Mouse (Mus musculus) erythroblast, adult 5-6 weeks (primary cell): ENCODE measurements around the gene Tbc1d22a. TPM values are rescaled to one million over a fixed set of nuclear protein-coding genes. Genes with fewer than 3 reads are reported as not detected.
A peak's percentile ranks its signal among the peaks of the same experiment; 100 is the strongest.

ENCODE experiments used
- ATAC-seq: replicated peaks from 2 replicates; pipeline ENCODE4 v1.8.0; 2016; ENCODE audit warnings: moderate number of reproducible peaks, mild to moderate bottlenecking, moderate TSS enrichment, inconsistent platforms; ENCODE audit not compliant: poor library complexity, low FRiP score, severe bottlenecking
- total RNA-seq, 2 experiments: library from RNA; stranded (forward) in 1 of 2; stranded (reverse) in 1 of 2; fragments of 150-400 nt in 1 of 2; fragments of 200-764, 138-1000 nt in 1 of 2; gene quantifications; 2 replicates each; pipeline versions ENCODE4 v1.2.3 to v1.2.4; 2015 to 2017; ENCODE audit warnings: low replicate concordance in 2 of 2

The Tbc1d22a gene
- total RNA-seq, 2 experiments from 2014 or later: 3.5 to 7.8 TPM

GRCm38 (mm10) chr15:86474951-86475350 lies 260.7 kb downstream of the Tbc1d22a start:
- ATAC-seq: no peak

DNA sequence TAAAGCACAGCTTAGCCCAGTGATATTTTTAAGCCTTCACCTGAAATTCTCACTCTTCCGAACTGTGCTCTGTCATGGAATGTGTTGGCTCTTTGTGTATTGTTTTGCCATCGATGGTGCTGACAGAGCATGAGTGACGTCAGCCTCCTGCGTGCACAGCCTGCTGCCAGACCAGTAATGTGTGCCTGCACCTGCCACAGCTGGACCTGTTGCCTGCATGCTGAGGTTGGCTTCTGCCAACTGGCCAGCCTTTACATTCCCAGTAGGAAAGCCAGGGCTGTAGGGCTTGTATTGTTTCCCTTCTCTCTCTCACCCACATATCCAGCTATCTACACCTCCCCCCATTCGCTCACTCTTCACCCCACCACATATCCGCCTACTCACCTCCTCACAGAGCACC lies 262.2 kb downstream of the Tbc1d22a start:
- ATAC-seq: no peak

DNA sequence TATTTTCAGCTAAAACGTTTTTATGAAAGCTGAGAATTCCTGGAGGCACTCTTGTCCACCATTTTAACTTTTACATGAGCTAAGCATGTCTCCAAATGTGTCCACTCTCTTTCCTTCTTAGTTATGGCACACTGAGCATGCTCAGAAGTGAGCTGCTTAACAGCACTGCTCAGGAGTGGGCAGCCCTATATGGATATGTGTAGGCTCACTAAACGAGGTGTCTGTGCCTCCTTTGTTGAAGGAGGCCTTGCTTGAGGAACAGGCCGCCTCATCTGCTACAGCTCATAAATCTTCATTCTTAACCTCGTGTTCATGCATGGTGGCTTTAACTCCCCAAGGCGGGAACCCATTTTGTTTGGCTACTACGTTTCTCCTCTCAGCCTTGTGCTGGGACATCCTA lies 262.8 kb downstream of the Tbc1d22a start:
- no peak for ATAC-seq

- no peak for ATAC-seq
Observed at GRCm38 (mm10) chr15:86477471-86477992, 263.3 kb downstream of the Tbc1d22a start.

DNA sequence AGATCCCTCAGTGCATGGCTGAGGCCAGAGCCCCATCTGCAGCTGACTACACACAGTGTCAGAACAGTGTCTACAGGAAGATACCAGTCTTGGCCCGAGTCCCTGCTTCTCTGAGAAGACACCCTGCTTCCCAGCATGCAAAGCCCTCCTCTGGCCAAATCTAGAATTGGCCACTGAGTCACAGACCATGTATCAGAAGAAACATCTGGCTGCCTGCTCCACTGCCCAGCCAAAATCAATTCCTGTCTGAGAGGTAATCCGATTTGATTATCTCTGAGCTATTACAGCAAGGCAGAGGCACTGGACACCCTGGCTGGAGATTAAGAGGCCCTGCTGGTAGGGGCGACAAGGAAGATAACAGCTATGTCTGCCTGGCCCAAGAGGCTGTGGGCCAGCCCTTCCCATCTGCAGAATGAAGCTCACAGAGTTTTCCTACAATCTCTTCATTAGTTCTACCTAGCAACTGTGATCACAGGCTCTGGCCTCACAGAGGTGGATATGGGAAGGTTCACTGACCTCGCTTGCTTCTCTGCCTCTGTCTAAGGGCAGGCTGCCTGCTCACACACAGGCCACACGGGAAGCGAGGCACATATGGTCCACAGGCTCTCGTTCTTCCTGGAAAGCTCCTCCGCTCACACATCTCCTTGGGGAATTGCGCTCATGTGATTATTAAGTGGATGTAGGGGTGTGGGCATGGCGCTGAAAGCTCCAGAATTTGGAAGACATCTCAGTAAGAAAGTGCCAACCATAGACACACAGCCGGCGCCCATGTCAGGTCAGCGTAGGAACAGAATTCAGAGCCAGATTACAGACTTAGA lies 264.6 kb downstream of the Tbc1d22a start:
- ATAC-seq: no peak

- ATAC-seq: no peak
Observed at GRCm38 (mm10) chr15:86482362-86482761, 268.1 kb downstream of the Tbc1d22a start.

DNA sequence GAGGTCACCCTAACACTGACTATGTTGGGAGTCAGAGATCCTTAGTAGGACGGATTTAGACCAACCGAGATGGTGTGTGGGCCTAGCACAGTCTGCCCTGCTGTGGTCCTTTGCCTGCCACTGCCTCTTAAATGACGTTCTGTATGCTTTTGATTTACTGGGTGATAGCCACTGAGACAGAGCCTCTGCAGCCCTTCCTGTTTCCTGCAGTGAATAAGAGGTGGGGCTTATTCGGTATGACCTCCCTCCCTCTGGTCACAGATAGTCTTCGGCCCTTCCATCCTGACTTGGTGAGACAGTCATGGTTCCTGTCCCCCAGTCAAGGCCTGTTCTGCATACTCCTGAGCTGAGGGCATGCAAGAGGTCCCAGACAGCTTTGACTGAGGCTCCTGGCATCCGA lies 271.6 kb downstream of the Tbc1d22a start:
- ATAC-seq: 0 out of 2 replicates have a peak, but pooled peaks have one; percentile 16

- no peak for ATAC-seq
Observed at GRCm38 (mm10) chr15:86487359-86487758, 273.1 kb downstream of the Tbc1d22a start.

DNA sequence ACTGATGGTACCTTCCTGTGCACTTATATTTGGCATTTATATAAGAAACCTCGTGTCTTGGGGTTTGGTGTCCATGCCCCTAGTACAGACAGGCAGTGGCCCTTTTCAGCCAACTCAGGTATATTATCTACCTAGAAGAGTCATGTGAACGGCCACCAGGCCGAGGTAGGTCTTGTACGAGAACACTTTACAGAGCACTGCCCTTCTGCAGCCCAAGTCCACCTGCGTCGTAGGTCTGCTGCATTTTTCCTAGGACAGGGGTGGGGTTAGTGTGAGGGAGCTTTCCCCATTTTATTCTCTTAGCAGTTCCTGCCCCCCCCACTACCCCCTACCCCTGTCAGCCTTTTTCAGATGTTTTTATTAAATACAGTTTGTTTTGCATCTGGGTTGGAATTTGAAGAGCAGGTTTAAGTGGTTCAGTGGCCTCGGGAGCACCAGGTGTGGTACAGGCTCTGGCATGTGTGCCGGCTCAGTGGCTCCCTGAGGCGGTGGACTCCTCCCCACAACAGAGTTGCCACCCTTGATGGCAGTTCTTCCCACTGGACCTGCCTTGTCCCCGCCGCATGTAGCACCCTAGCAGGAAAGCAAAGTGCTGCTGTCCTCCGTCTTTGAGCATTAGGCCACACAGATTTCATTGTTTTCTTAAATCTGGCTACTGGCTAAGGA lies 277.3 kb downstream of the Tbc1d22a start:
- ATAC-seq: no peak

DNA sequence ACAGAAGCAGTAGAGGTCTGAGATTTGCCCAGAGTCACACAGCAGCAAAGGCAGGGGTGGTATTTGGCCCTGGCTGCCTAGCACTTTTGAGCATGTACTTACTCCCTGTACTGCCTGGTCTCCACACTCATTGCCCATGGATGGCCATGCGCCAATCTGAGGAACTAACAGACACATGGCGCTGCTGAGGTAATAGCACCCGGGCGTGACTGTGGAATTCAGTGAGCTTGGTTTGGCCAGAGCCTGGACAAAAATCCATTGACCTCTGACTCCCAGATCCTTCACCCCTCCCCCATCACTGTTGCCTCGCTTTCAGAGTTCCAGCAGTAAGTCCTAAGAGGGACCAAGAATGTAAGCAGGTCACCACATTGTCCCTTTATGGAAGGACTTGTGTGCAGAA lies 278.4 kb downstream of the Tbc1d22a start:
- no peak for ATAC-seq

DNA sequence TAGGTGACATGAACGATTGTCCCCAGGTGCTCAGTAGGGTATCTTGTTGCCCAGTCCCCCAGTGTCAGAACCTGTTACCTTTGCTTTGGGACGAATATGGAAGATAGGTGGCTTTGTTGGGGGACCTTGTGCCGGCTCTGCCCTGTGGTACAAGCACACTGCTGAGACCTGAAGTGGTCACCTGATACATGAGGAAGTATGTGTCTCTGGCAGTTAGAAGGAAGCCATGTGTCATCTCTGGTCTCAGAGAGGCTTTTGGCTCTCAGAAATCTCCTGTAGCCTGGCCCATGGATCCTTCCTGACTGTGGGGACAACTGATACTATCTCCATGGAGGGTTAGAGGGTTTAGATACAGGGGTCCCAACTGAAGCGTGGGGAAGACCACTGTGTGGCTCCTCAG lies 281.9 kb downstream of the Tbc1d22a start:
- ATAC-seq: no peak

GRCm38 (mm10) chr15:86496646-86497045 lies 282.4 kb downstream of the Tbc1d22a start:
- ATAC-seq: no peak

- no peak for ATAC-seq
Observed at GRCm38 (mm10) chr15:86500536-86500935, 286.3 kb downstream of the Tbc1d22a start.

- ATAC-seq: no peak
Observed at GRCm38 (mm10) chr15:86503413-86503812, 289.2 kb downstream of the Tbc1d22a start.

DNA sequence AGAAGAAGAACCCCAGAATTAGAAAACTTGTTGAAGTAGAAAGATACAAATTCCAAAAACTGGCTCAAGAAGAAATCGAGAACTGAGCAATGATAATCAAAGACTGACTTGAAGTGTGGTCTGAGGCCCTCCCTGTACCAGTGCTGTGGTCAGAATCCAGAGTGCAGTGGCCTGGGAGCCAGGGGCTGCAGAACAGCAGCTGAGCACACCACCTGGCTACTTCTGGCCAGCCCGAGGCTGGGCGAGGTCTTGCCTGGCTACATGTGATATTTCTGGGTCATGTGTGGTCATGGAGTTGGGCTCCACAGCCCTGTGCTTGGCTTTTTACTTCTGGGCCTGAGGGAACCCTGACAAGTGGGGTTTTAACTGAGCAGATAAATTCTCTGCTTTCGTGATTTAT lies 292.4 kb downstream of the Tbc1d22a start:
- no peak for ATAC-seq

DNA sequence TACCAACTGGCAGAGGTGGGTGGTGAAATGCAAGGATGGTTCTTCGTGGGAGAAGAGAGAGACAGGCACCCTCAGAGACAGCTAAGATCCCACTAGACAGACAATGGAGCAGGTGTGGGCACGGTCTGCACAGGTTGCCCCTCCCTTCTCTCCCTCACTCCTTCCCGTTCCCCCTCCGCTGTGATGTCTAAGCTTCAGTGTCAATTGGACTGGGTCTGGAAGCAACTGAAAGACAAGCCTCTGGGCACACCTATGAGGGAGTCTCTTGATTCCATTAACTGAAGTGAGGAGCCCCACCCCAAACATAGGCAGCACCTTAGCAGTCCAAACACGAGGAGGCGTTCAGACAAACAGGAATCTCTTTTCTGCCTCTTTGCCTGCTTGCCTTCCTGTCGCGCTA lies 293.3 kb downstream of the Tbc1d22a start:
- ATAC-seq: no peak

DNA sequence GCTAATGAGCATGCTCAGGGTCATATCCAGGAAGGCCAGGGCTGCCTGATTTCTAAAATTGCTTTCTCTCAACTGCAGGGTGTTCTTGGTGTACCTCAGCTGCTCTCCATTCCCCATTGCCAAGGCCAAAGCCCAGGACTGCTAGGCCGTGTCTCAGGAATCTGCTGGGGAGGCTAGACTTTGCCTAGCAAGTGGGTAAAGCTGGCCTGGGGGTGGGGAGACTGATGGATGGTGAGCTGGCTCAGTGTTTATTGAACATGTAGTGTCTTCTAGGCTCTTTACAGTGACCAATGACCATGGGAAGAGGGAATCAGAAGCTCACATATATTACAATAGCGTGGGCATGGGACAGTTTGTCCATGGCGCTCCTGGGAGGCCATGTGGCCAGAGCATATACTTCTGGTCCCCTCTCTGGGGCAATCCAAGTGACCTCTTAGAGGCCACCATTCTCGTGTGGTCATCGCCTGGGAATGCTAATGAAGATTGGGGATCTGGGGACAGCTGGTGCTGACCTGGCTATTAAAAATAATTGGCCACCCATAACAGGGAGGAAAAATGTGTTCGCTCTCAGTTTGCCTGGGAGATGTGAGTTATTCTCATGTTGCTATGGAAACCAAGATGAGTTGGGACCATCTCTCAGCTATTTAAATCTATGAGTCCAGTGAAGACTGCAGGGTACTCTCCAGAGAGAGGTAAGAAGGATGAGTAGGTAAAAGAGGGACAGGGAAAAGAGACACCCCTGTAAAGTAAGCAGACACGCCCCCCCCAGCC lies 294.3 kb downstream of the Tbc1d22a start:
- ATAC-seq: no peak

- ATAC-seq: no peak
Observed at GRCm38 (mm10) chr15:86509601-86510000, 295.3 kb downstream of the Tbc1d22a start.

- ATAC-seq: no peak
Observed at GRCm38 (mm10) chr15:86511181-86511580, 296.9 kb downstream of the Tbc1d22a start.

- ATAC-seq: no peak
Observed at GRCm38 (mm10) chr15:86513336-86513735, 299.1 kb downstream of the Tbc1d22a start.
